Mouse (Mus musculus): Measurements from ENCODE around the gene Foxp4.

- TF ChIP-seq CTCF (IDR thresholded peaks at IDR 0.05; ENCODE audit: insufficient read depth, low read length): no peak
- no peak for TF ChIP-seq POLR2A (IDR thresholded peaks at IDR 0.05; ENCODE audit: borderline replicate concordance, extremely low read depth, low read depth, low read length)
These were observed 45.2 kb downstream of the Foxp4 start for GRCm38 (mm10) chr17:47879207-47879606.

Data from lung, adult 2 months (tissue).